Mouse (Mus musculus) spleen, postnatal 4 days (tissue): ENCODE measurements at regions not wholly inside any gene's neighbourhood (a gene's known extent, or its start where the extent isn't known, plus 50 kb on each side); places are given as distances from the start of the nearest gene placed in this dataset.
A peak's percentile ranks its signal among the peaks of the same experiment; 100 is the strongest.

Experiments used
- DNase-seq, 2 experiments: peaks; one replicate each; pipeline ENCODE4 v3.0.0; 2022; ENCODE audit warnings: low spot score in 2 of 2

- no peak for DNase-seq
Observed at GRCm38 (mm10) chr9:61675366-61675765, 239.0 kb downstream of the Rplp1 start.

DNA sequence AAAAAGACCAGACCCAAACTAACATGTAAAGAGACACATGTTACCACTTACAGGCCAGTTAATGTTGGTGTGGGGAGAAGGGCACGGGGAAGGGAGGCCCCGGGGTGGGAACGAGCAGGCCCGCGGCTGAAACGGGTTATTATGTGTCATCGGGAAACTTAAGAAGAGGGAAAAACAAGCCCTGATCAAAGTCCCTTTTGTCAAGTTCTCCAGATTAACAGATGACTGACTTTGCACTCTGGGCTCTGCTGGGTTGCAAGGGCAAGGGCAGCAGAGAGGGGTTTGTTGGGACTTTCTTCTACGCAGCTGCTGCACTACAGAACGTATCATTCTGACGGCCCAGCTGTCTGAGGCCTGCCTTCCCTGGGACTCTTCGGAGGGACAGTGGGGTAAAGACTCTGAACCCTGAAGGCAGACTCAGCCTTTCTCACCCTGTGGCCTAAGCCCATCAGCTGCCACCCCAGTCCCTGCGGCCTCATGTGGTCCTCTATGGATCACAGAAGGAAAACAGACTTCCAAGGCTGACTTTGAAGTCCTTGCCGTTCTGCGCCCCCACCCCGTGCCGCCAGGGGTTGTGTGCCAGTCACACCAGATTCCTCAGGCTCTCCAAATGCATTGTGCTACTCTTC, 240.7 kb downstream of the Rplp1 start:
- DNase-seq: no peak

DNA sequence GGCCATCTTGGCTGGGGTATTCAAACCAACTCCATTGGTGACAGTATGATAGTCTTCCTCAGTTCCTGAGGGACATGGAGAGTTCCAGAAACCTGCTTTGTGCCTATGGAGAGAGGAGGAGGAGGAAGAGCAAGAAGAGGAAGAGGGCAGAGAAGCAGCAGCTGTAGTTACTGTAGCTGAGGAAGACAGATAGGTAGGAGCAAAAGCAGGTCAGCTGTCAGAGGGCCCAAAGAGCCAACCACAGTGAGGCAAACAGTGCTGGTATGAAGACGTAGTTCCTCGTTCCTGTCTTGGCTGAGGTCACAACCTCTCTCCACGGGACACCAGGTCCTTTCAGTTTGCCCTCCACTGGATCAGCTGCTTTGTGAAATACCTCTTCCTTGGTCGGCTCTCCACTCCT, 243.4 kb downstream of the Rplp1 start:
- DNase-seq: no peak

DNA sequence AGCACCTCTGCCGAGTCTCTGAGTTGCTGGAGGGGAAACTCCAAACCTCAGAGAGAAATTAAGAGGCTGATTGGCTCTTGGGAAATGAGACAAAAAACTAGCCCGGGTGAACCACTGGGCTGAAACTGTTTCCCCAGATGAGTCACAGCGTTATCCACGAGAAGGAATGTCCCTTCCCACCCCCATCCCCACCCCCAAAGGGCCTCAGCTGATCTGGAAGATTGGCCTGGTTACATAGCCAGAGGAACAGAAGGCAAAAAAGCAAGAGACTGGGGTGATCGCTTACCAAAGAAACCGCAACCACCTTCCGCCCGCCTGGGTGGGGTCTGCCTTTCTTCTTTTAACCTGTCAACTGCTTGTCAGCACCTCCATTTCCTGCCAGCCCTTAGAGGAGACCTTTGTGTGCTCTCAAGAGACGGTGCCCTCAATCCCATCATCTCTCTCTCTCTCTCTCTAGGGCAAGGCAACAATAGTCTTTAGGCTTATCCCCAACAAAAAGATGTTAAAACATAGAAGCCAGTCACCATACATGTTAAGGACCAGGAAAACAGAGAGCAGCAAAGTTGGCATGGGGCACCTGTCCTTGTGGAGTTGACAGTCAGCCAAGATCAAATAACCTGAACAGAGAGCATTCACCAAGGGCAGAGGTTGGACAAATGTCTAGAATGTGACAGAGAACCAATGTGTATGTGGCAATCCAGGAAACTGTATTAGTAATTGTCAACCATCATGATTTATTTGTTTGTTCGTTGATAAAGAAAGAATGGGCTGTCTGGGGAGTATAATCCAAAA, 244.4 kb downstream of the Rplp1 start:
- DNase-seq: peak in 1 of 2 experiments; percentile 52

DNA sequence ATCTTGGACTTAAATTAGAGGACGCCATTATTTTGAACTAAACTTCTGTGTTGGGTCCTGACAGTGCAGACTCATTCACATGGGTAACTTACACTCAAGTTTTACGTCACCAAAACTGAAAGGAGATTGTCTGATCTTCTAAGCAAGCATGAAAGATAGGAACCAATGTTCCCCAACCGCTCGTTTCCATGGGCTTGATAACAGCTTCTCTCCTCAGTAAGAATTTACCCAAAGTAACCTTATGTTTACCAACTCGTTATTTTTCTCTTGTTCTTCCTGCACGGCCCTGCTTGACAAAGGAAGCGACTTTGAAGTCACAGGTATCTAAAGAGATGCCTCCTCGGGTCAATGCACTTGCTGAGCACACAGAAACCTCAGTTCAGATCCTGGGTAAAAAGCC, 245.6 kb downstream of the Rplp1 start:
- DNase-seq: no peak

DNA sequence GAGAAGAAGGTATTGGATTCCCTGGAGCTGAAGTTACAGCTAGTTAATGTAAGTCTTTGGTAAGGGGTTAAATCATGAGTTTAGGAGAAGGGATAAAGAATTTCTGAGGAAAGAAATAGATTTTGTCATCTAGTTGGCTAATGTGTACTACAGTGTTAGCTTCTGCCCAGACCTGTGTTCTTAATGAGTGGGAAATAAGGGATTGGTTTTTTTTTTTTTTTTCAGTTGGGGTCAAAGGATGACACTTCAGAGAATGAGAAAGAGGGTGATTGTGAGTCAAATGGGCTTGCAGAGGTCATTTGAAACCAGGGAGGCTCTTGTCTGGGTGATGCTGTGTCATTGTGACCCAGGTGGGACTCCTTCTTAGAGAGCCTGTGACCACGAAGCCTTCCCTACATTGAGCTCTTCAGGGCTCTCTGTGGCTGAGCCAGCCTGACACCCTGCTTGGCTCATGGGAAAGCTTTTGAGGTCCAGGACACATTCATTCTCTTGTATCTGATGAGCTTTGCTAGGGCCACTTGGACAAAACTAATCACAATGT, 246.1 kb downstream of the Rplp1 start:
- DNase-seq: no peak

- DNase-seq: no peak
Observed at GRCm38 (mm10) chr9:61667453-61668074, 246.8 kb downstream of the Rplp1 start.

DNA sequence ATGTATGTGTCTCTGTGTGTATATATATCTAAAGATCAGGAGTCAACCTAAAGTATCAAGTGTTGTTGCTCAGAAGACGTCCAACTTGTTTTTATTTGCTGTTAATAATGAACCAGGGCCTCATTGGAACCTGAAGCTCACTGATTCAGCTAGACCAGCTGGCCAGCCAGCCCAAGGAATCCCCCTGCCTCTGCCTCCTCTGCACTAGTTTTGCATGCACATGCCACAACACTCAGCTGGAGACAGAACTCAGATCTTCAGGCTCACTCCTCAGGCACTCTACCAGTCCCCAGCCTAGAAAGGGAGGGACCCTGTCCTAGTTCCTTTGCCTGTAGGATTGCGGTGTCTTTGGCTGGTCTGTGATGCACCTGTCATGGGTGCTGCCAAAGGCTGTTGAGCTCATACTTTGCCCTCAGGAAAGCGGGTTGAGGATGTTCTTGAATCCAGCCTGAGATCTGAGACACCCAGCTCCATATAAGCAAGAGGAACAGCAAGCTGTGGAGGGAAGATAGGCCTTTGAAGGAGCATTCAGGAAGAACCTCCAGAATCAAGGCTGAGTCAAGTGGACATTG, 247.5 kb downstream of the Rplp1 start:
- no peak for DNase-seq

DNA sequence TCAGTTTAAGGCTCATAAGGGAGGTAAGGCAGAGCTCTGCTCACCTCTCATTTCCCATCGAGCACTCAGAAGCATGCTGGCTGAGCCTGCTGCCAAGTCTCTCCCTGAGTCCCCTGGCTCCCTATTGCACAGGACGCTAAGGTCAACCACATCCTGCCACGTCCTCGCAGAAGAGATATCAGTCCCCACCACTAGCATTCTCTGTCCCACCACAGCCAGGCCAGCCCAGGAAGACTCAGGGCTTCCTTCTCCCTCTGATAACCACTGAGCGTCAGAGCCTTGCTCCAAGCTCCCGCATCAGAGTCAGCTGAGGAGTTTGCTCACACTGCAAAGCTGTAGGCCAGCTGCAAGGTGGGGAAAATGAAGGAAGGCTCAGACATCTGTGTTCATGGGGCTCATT, 248.2 kb downstream of the Rplp1 start:
- peak in 1 of 2 experiments; percentile 28 for DNase-seq

- no peak for DNase-seq
Observed at GRCm38 (mm10) chr9:61665254-61665653, 249.1 kb downstream of the Rplp1 start.

DNA sequence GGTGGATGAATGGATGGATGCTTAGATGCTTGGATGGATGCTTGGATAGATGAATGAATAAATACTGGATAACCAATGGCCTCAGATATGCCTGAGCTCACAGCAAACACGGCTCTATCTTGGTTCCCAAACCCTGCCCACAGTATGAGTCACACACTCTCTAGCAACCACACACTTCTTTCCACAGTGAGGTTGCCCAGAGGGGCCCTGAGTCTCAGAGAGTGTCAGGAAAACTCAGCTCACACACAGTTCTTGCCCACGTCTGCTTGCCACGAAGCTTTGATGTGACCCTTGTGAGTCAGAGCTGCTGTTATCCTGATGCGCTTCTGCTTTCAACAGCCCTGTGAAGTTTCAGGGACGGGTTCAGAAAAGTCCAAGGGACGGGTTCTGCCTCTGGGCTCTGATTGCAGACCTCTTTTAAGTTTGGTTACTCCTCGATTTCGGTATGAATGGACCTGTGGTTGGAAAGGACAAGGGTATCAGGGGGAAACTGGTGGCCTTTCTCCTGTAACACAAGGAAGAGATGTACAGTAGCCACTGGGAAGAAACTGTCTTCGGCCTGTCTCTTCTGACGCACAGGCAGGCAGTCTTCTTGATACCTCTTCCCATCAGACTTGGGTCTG, 250.2 kb downstream of the Rplp1 start:
- DNase-seq: no peak

DNA sequence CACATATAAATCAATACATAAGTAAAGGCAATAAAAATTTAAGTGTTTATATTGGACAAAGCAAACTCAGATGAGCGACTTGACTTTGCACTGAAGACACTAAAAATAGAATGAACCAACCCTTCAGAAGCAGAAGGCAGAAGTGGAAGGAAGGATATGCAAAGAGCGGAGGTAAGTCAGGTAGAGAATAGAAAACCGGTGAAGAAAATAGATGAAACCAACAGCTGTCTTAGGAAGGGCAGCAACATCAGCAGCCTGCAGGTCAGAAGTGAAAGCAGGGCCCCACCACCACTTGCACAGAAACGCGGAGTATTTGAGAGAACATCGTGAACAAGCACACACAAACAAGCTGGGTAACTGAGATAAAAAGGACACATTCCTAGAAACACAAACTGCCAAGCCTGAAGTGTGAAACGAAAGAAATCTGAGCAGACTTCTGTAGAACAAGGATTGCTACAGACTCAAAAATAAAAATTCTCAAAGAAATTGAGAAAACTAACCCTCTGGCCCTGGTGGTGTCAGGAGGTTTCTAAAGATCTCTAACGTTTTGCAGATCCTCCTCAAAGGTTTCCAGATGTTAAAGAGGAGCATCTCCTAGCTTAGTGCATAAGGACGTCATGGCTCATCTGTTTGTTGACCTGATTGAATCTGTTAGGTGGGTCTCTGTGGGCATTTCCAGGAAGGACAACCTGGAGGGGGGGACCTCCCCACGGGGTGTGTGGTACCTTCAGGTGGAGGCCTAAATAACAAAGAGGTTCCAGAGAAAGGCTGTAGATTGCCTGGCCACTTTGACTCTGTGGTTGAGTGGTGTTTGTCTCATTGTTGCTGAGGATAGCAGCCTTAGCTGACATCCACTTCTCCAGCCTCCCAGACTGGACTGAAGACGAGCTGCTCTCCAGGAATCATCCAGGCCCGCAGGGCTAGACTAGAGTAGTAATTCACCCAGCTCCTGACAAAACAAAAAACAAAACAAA, 252.0 kb downstream of the Rplp1 start:
- DNase-seq: no peak

GRCm38 (mm10) chr9:61660191-61660590, 254.2 kb downstream of the Rplp1 start:
- no peak for DNase-seq

GRCm38 (mm10) chr9:61657996-61658395, 256.3 kb downstream of the Rplp1 start:
- no peak for DNase-seq

DNA sequence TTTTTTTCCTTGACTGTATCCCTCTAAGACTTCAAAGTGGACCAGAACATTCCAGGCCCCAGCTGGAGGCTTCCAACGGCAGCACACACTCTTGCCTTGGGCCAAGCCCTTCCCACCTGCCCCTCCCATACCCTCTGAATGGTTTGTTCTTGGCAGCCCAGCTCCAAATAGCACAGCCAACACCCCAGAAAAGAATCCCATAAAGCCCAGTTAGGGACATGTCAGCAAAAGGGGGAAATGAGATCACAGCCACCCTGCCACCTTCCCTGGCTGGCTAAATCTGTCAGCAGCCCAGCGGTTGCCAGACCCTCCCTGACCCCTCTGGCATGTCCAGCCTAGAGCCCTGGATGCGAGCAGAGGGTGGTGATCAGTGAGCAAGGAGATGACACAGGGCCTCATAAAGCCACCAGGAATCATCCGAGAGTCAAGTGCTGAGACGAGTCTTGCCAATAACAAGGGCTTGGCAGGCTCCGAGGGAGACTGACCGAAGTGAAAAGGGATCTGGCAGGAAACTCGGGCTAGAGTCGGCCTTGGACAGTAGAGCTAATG, 258.8 kb downstream of the Rplp1 start:
- no peak for DNase-seq

- no peak for DNase-seq
Observed at GRCm38 (mm10) chr9:61645661-61646425, 268.5 kb downstream of the Rplp1 start.

DNA sequence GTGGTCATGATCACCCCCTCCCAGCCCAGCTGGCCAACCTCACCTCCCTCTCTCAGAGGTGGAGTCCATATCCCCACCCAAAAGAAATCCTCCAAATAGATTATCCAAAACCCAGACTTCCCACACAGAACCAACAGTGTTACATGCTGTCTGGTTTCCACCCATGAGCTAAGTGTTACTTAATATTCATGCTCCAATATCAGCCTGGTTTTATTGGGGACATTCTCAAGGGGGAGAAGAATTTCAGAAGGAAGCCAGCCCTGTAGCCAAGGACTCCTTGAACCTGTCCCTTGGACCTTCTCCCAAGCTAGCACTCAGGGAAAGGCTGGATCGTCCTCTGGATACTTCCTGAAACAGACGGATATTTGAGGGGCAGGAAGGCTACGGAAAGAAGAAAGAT, 268.6 kb downstream of the Tle3 start:
- DNase-seq: no peak

DNA sequence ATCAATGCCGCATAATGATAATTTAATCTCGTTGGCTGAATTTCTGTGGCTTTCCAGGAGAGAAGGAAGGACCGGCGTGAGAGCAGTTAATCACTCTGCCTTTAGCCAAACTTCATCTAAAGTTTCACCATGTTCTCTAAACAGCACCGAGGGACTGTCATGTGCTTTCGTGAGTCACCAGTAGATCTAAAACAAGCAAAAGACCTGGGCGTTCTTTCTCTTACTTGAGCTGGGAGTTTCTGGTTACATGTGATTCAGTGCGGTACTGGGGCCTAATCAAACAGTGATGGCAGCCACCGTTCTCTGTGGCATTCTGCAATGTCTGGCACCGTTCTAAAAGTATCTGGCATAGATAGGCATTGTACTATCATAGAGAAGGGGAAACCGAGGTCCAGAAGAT, 266.7 kb downstream of the Tle3 start:
- no peak for DNase-seq

- no peak for DNase-seq
Observed at GRCm38 (mm10) chr9:61633936-61634335, 261.8 kb downstream of the Tle3 start.

DNA sequence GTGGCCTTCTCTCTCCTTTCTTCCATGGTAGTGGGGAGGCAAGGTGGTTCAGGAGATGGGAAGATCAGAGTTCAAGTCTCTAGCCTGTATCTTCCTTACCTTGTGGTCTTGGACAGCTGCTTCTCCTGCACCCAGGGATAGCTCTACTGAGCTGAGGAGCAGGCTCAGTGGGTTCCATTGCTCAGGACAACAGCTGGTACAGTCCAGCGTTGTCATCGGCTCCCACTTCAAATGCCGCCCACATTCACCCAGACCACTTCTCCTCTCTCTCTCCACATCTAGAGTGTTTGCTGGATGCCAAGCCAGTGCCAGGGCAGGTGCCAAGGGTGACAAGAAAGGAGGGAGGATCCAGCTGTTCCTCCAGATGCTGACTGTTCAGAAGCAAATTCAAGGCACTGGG, 260.4 kb downstream of the Tle3 start:
- no peak for DNase-seq
